Mouse (Mus musculus) olfactory bulb, adult 2 months (tissue): Measurements from ENCODE around the gene Rxfp4. TPM values are rescaled to one million over a fixed set of nuclear protein-coding genes. Genes with fewer than 3 reads are reported as not detected.

Experiments
- H3K27ac ChIP-seq: fragments of 200-500 bp; 2 replicates; pipeline ENCODE4 v1.5.1; 2012; ENCODE audit warnings: low read depth, low read length; ENCODE audit not compliant: insufficient read depth
- H3K4me1 ChIP-seq: fragments of 200-500 bp; 2 replicates; pipeline ENCODE4 v1.6.1; 2012; ENCODE audit warnings: low read length; ENCODE audit not compliant: control insufficient read depth, insufficient read depth
- H3K4me3 ChIP-seq: fragments of 200-500 bp; 2 replicates; pipeline ENCODE4 v1.5.1; 2012; ENCODE audit warnings: mild to moderate bottlenecking, low read depth, low read length, moderate library complexity; ENCODE audit not compliant: insufficient read depth
- CTCF ChIP-seq: fragments of 200-500 bp; IDR thresholded peaks from 2 replicates; pipeline ENCODE4 v1.5.1; 2012; ENCODE audit warnings: low read depth, mild to moderate bottlenecking, low read length, moderate library complexity; ENCODE audit not compliant: insufficient read depth
- POLR2A ChIP-seq: fragments of 200-500 bp; IDR thresholded peaks from 2 replicates; pipeline ENCODE4 v1.6.1; 2012; ENCODE audit warnings: mild to moderate bottlenecking, low read depth, low read length, moderate library complexity; ENCODE audit not compliant: insufficient read depth
- WGBS: fragments of 180-500 bp; shearing (Covaris S2); methylation state at CpG from one replicate; pipeline ENCODE4 v1.1.7; 2018; 5-methylcytosine and 5-hydroxymethylcytosine counted together
- polyA plus RNA-seq: library from polyadenylated mRNA; stranded (reverse); fragments of >200 nt; gene quantifications from 2 replicates; pipeline ENCODE4 v1.2.4, GENCODE M21; 2012; ENCODE audit warnings: low replicate concordance; ENCODE audit not compliant: missing spikeins, insufficient read depth, insufficient read length

The Rxfp4 gene
- polyA plus RNA-seq, 1 experiment: not detected

- H3K4me1 ChIP-seq: peaks cover 8% of the 10 kb centered on the region
- H3K4me3 ChIP-seq: no peak overlapping the region
- 93% methylated on average over 7 of the region's 7 CpGs for WGBS
- H3K27ac ChIP-seq: no peak overlapping the region
- TF ChIP-seq CTCF (no peak), POLR2A (no peak)
These were observed 48.1 kb downstream of the Rxfp4 start for GRCm38 (mm10) chr3:88604863-88605262.

- WGBS: 29% methylated on average over 6 of the region's 6 CpGs
- Histone ChIP-seq H3K4me1 (peaks cover 8% of the 10 kb centered on the region), H3K4me3 (no peak overlapping the region), H3K27ac (no peak overlapping the region)
- TF ChIP-seq POLR2A (no peak), CTCF (no peak)
These were observed 49.2 kb downstream of the Rxfp4 start for GRCm38 (mm10) chr3:88603714-88604161.

- WGBS: 57% methylated on average over 4 of the region's 4 CpGs
- Histone ChIP-seq H3K27ac (no peak overlapping the region), H3K4me1 (peaks cover 4% of the 10 kb centered on the region), H3K4me3 (no peak overlapping the region)
- TF ChIP-seq POLR2A (no peak), CTCF (no peak)
These were observed 50.5 kb downstream of the Rxfp4 start for GRCm38 (mm10) chr3:88602466-88602865.

Other genes starting within 250 kb of the Rxfp4 start
- not detected in 2 replicates for gene Pmf1, start 242.8 kb downstream of the Rxfp4 start, polyA plus RNA-seq
- not detected in 2 replicates for gene Slc25a44, start 228.0 kb downstream of the Rxfp4 start, polyA plus RNA-seq
- not detected in 2 replicates for gene Sema4a, start 192.0 kb downstream of the Rxfp4 start, polyA plus RNA-seq
- gene Lmna, start 143.2 kb downstream of the Rxfp4 start, polyA plus RNA-seq: not detected in 2 replicates
- gene Mex3a, start 120.7 kb downstream of the Rxfp4 start, polyA plus RNA-seq: not detected in 2 replicates
- gene Rab25, start 104.8 kb downstream of the Rxfp4 start, polyA plus RNA-seq: not detected in 2 replicates
- gene Lamtor2, start 100.1 kb downstream of the Rxfp4 start, polyA plus RNA-seq: 853 TPM in 1 of 2 replicates, not detected in the other
- gene Ubqln4, start 99.4 kb downstream of the Rxfp4 start, polyA plus RNA-seq: 138 TPM in 1 of 2 replicates, not detected in the other
- not detected in 2 replicates for gene Ssr2, start 77.3 kb downstream of the Rxfp4 start, polyA plus RNA-seq
- gene Arhgef2, start 47.2 kb downstream of the Rxfp4 start, polyA plus RNA-seq: not detected in 2 replicates
- gene Khdc4, start 32.7 kb upstream of the Rxfp4 start, polyA plus RNA-seq: 301 TPM in 1 of 2 replicates, not detected in the other
- gene Rit1, start 63.7 kb upstream of the Rxfp4 start, polyA plus RNA-seq: not detected in 2 replicates
- gene Syt11, start 122.0 kb upstream of the Rxfp4 start, polyA plus RNA-seq: 88.7 and 382 TPM in 2 replicates
- not detected in 2 replicates for gene Gon4l, start 182.1 kb upstream of the Rxfp4 start, polyA plus RNA-seq